Mouse (Mus musculus) heart, embryonic 16.5 days (tissue): ENCODE results near the gene Hoxd3. TPM values are rescaled to one million over a fixed set of nuclear protein-coding genes. Genes with fewer than 3 reads are reported as not detected.

Source experiments
- ATAC-seq: fragments of 200-750 bp; cut with Nextera tagmentation; replicated peaks from 2 replicates; pipeline ENCODE4 v1.8.0; 2017; ENCODE audit warnings: moderate number of reproducible peaks; ENCODE audit not compliant: insufficient read depth, low FRiP score; ENCODE audit errors: extremely low read depth
- H3K27ac ChIP-seq: fragments of 300-500 bp; sonication (generic); 2 replicates; pipeline ENCODE4 v1.5.1; 2014; ENCODE audit warnings: mild to moderate bottlenecking, low read length, control low read depth, moderate library complexity
- H3K27me3 ChIP-seq: fragments of 300-500 bp; sonication (generic); 2 replicates; pipeline ENCODE4 v1.6.1; 2014; ENCODE audit warnings: low read length, mixed read lengths; ENCODE audit not compliant: control insufficient read depth, insufficient read depth
- H3K36me3 ChIP-seq: fragments of 300-500 bp; sonication (generic); 2 replicates; pipeline ENCODE4 v1.6.1; 2014; ENCODE audit not compliant: control insufficient read depth, insufficient read depth
- H3K4me1 ChIP-seq: fragments of 300-500 bp; sonication (generic); 2 replicates; pipeline ENCODE4 v1.6.1; 2014; ENCODE audit warnings: low read length, mixed read lengths; ENCODE audit not compliant: control insufficient read depth, insufficient read depth
- H3K4me2 ChIP-seq: fragments of 300-500 bp; sonication (generic); 2 replicates; pipeline ENCODE4 v1.6.1; 2014; ENCODE audit warnings: low read depth, mild to moderate bottlenecking, control low read depth, low read length
- H3K4me3 ChIP-seq: fragments of 300-500 bp; sonication (generic); 2 replicates; pipeline ENCODE4 v1.5.1; 2014; ENCODE audit warnings: mild to moderate bottlenecking, control low read depth, low read length
- H3K9ac ChIP-seq: fragments of 300-500 bp; sonication (generic); 2 replicates; pipeline ENCODE4 v1.6.1; 2014; ENCODE audit warnings: low read length, control low read depth
- H3K9me3 ChIP-seq: fragments of 300-500 bp; sonication (generic); replicated peaks from 2 replicates; pipeline ENCODE4 v1.6.1; 2016; ENCODE audit warnings: low read length; ENCODE audit not compliant: control insufficient read depth
- WGBS: fragments of 180-500 bp; shearing (Covaris S2); extraction: QIAGEN DNeasy Blood & Tissue Kit; methylation state at CpG from one replicate; pipeline ENCODE4 v1.1.7; 2014; 5-methylcytosine and 5-hydroxymethylcytosine counted together
- polyA plus RNA-seq: library from polyadenylated mRNA; unstranded; fragments of >200 nt; fragmentation: Nextera tagmentation; extraction: Ambion mirVana; gene quantifications from 2 replicates; pipeline ENCODE4 v1.2.1, GENCODE M21; 2015

Hoxd3 gene
- polyA plus RNA-seq, 1 experiment from 2014 or later, result 0.66 TPM

GRCm38 (mm10) chr2:74691022-74691951 lies 20.4 kb upstream of the Hoxd3 start, which contains the start of gene Hoxd10:
Hoxd10 (plus strand) TSS chr2:74691924.
- no peaks in the 10 kb centered on the region; the same call in 1 of the 2 replicates for H3K9me3 ChIP-seq
- H3K4me2 ChIP-seq, result peak within 1 kb of the TSS; percentile 38
- no peaks in the 10 kb centered on the region for H3K4me1 ChIP-seq
- no peaks in the 10 kb centered on the region for H3K36me3 ChIP-seq
- WGBS, result 1% methylated on average over 56 of the region's 56 CpGs
- H3K27ac ChIP-seq, result no peak within 1 kb of the TSS
- peaks cover 90% of the 10 kb centered on the region for H3K27me3 ChIP-seq
- no peak within 1 kb of the TSS for H3K9ac ChIP-seq
- peak; percentile 72 for ATAC-seq
- peak within 1 kb of the TSS; percentile 28 for H3K4me3 ChIP-seq

GRCm38 (mm10) chr2:74691995-74692807 lies 19.5 kb upstream of the Hoxd3 start:
- Histone ChIP-seq H3K27me3 (peaks cover 90% of the 10 kb centered on the region), H3K9me3 (no peaks in the 10 kb centered on the region; the same call in 1 of the 2 replicates), H3K4me3 (no peak overlapping the region), H3K27ac (no peak overlapping the region), H3K4me1 (no peaks in the 10 kb centered on the region), H3K36me3 (no peaks in the 10 kb centered on the region), H3K9ac (no peak overlapping the region), H3K4me2 (no peak overlapping the region)
- no peak for ATAC-seq
- 4% methylated on average over 35 of the region's 35 CpGs for WGBS

GRCm38 (mm10) chr2:74692808-74693431 lies 18.8 kb upstream of the Hoxd3 start:
- H3K36me3 ChIP-seq, result no peaks in the 10 kb centered on the region
- no peak overlapping the region for H3K4me2 ChIP-seq
- no peak overlapping the region for H3K9ac ChIP-seq
- H3K4me1 ChIP-seq, result peaks cover 3% of the 10 kb centered on the region; the same call in 1 of the 2 replicates
- H3K27ac ChIP-seq, result no peak overlapping the region
- no peaks in the 10 kb centered on the region; the same call in 1 of the 2 replicates for H3K9me3 ChIP-seq
- 2% methylated on average over 20 of the region's 20 CpGs for WGBS
- ATAC-seq, result no peak
- no peak overlapping the region for H3K4me3 ChIP-seq
- peaks cover 88% of the 10 kb centered on the region for H3K27me3 ChIP-seq

- H3K4me3 ChIP-seq, result no peak overlapping the region
- no peak overlapping the region for H3K4me2 ChIP-seq
- peaks cover 7% of the 10 kb centered on the region; the same call in 1 of the 2 replicates for H3K4me1 ChIP-seq
- H3K36me3 ChIP-seq, result no peaks in the 10 kb centered on the region
- peaks cover 90% of the 10 kb centered on the region for H3K27me3 ChIP-seq
- no peak for ATAC-seq
- H3K27ac ChIP-seq, result no peak overlapping the region
- no peaks in the 10 kb centered on the region; the same call in 1 of the 2 replicates for H3K9me3 ChIP-seq
- WGBS, result 11% methylated on average over 4 of the region's 4 CpGs
- H3K9ac ChIP-seq, result no peak overlapping the region
Measured at GRCm38 (mm10) chr2:74693432-74693827, 18.3 kb upstream of the Hoxd3 start.

GRCm38 (mm10) chr2:74694066-74694465 lies 17.7 kb upstream of the Hoxd3 start:
- Histone ChIP-seq H3K4me3 (no peak overlapping the region), H3K4me1 (peaks cover 7% of the 10 kb centered on the region; the same call in 1 of the 2 replicates), H3K27me3 (peaks cover 90% of the 10 kb centered on the region), H3K9me3 (no peaks in the 10 kb centered on the region; the same call in 1 of the 2 replicates), H3K9ac (no peak overlapping the region), H3K36me3 (no peaks in the 10 kb centered on the region), H3K4me2 (no peak overlapping the region), H3K27ac (no peak overlapping the region)
- ATAC-seq, result no peak
- WGBS, result 2% methylated on average over 16 of the region's 16 CpGs

- ATAC-seq, result no peak
- Histone ChIP-seq H3K27ac (no peak overlapping the region), H3K4me3 (no peak overlapping the region), H3K9me3 (no peaks in the 10 kb centered on the region; the same call in 1 of the 2 replicates), H3K27me3 (peaks cover 90% of the 10 kb centered on the region), H3K4me2 (no peak overlapping the region), H3K36me3 (no peaks in the 10 kb centered on the region), H3K4me1 (peaks cover 7% of the 10 kb centered on the region; the same call in 1 of the 2 replicates), H3K9ac (no peak overlapping the region)
- WGBS, result 0% methylated on average over 1 of the region's 1 CpGs
Measured at GRCm38 (mm10) chr2:74695383-74695782, 16.3 kb upstream of the Hoxd3 start.

GRCm38 (mm10) chr2:74695813-74696430 lies 15.8 kb upstream of the Hoxd3 start:
- WGBS, result 4% methylated on average over 7 of the region's 7 CpGs
- no peak overlapping the region for H3K9ac ChIP-seq
- H3K9me3 ChIP-seq, result no peaks in the 10 kb centered on the region; the same call in 1 of the 2 replicates
- H3K27me3 ChIP-seq, result peaks cover 94% of the 10 kb centered on the region
- H3K27ac ChIP-seq, result no peak overlapping the region
- H3K36me3 ChIP-seq, result no peaks in the 10 kb centered on the region
- no peak for ATAC-seq
- no peak overlapping the region for H3K4me2 ChIP-seq
- peaks cover 7% of the 10 kb centered on the region; the same call in 1 of the 2 replicates for H3K4me1 ChIP-seq
- H3K4me3 ChIP-seq, result no peak overlapping the region
